Mouse (Mus musculus) c-Kit-positive CD71-positive TER-119-negative erythroid progenitor cells, embryonic 14.5 days (primary cell): ENCODE measurements at regions not wholly inside any gene's neighbourhood (a gene's known extent, or its start where the extent isn't known, plus 50 kb on each side); places are given as distances from the start of the nearest gene placed in this dataset.

ENCODE experiments used
- DNase-seq: peaks from one replicate; pipeline ENCODE4 v3.0.0-alpha.2; 2013; ENCODE audit warnings: low read depth

- no peak for DNase-seq
Observed at GRCm38 (mm10) chr7:68851981-68852575, 103.0 kb upstream of the Arrdc4 start.

GRCm38 (mm10) chr7:68844606-68845005 lies 95.6 kb upstream of the Arrdc4 start:
- no peak for DNase-seq

GRCm38 (mm10) chr7:68843374-68843773 lies 94.3 kb upstream of the Arrdc4 start:
- DNase-seq: no peak

- DNase-seq: no peak
Observed at GRCm38 (mm10) chr7:68833977-68834791, 85.1 kb upstream of the Arrdc4 start.

GRCm38 (mm10) chr7:68833517-68833916 lies 84.5 kb upstream of the Arrdc4 start:
- DNase-seq: no peak

- DNase-seq: peak; percentile 27
Observed at GRCm38 (mm10) chr7:68829861-68830260, 80.8 kb upstream of the Arrdc4 start.

- DNase-seq: no peak
Observed at GRCm38 (mm10) chr7:68824399-68824798, 75.4 kb upstream of the Arrdc4 start.

GRCm38 (mm10) chr7:68823646-68824045 lies 74.6 kb upstream of the Arrdc4 start:
- DNase-seq: no peak

- peak; percentile 17 for DNase-seq
Observed at GRCm38 (mm10) chr7:68823189-68823588, 74.1 kb upstream of the Arrdc4 start.

- DNase-seq: no peak
Observed at GRCm38 (mm10) chr7:68814823-68815666, 66.0 kb upstream of the Arrdc4 start.

GRCm38 (mm10) chr7:68809782-68810181 lies 60.7 kb upstream of the Arrdc4 start:
- DNase-seq: no peak
